In the genomic region with DNA sequence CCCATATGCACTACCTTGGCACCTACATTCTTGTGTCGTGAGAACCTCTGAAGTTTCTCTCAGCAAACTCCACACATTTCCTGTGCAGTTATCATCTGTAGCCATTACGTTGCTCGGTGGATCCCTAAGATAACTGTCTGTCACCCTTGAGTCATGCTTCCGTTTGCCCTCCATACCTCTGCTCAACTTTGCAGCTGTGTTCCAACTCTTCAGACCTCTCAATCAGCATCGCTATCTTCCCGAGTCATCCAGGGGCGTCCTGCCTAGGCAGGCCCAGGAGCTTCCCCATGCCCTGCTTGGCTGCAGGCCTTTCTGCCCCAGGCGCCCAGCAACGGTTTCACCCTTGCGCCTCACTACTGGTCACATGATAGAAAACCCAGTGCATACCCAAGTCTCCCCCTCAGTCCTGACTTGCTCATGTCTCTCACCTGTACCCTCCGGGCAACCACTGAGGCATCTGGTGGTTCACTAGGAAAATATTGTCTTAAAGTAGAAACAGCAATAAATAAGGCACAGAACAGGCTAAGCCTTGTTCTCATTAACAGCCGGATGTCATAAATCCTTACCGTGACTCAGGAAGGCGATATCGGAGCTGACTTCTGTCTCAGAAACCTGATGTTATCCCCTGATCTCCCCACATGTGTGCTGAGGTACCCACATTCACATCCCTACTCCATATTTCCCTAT, we compare ENCODE assay signal across 13 mouse cellular contexts. TPM values are rescaled to one million over a fixed set of nuclear protein-coding genes. Genes with fewer than 3 reads are reported as not detected.
A peak's percentile ranks its signal among the peaks of the same experiment; 100 is the strongest.
DNase-seq lines count a peak whose midpoint lies in the region; ATAC-seq and TF ChIP-seq lines count a peak whose summit lies in the region.
"Had no signal": no experiment of that assay in that cellular context is flagged by ENCODE, and none has a peak within 500 bp of the region (broad histone marks: within the 10 kb centered on the region; RNA-seq: fewer than 3 reads in every experiment).

No protein-coding gene starts in this region.

- no peaks in the 10 kb centered on the region for H3K36me3 ChIP-seq in limb, embryonic 12.5 days
- H3K36me3 ChIP-seq in forebrain, embryonic 16.5 days (ENCODE audit: control insufficient read depth, insufficient read depth): no peaks in the 10 kb centered on the region
- H3K36me3 ChIP-seq: hindbrain, embryonic 10.5 days had no signal

- H3K9me3 ChIP-seq in limb, embryonic 12.5 days: no peaks in the 10 kb centered on the region
- no peaks in the 10 kb centered on the region for H3K9me3 ChIP-seq in forebrain, embryonic 16.5 days (ENCODE audit: control insufficient read depth, low read length)
- H3K9me3 ChIP-seq: hindbrain, embryonic 10.5 days had no signal

- peak; percentile 67 for DNase-seq in CD4-positive, CD25-positive, alpha-beta regulatory T cell, adult 2 months (ENCODE audit: low read depth, low spot score)
- DNase-seq in right cerebral cortex, postnatal 10 days (ENCODE audit: low spot score in 2 of 2): no peak
- no peak for DNase-seq in heart, adult 18-20 months
- DNase-seq in gastrocnemius, adult 2 months: no peak
- DNase-seq: adrenal gland, adult 8-10 months; gastrocnemius, postnatal 14 days; lung, adult 18-20 months had no signal

- WGBS in limb, embryonic 12.5 days: 35% methylated on average over 15 of the region's 15 CpGs
- WGBS in forebrain, embryonic 16.5 days: 86% methylated on average over 15 of the region's 15 CpGs

- H3K4me2 ChIP-seq in limb, embryonic 12.5 days: peak overlapping the region; percentile 28
- H3K4me2 ChIP-seq in forebrain, embryonic 16.5 days (ENCODE audit: low read length): no peak overlapping the region

- H3K27ac ChIP-seq in limb, embryonic 12.5 days: peak overlapping the region; percentile 90
- H3K27ac ChIP-seq in gastrocnemius, adult 2 months: no peak overlapping the region
- H3K27ac ChIP-seq in forebrain, embryonic 16.5 days (ENCODE audit: low read length): no peak overlapping the region
- H3K27ac ChIP-seq: hindbrain, embryonic 10.5 days had no signal

- H3K4me3 ChIP-seq in limb, embryonic 12.5 days (replicated peaks): no peak overlapping the region
- no peak overlapping the region for H3K4me3 ChIP-seq in gastrocnemius, adult 2 months
- no peak overlapping the region for H3K4me3 ChIP-seq in forebrain, embryonic 16.5 days (replicated peaks; ENCODE audit: low read length)
- H3K4me3 ChIP-seq: hindbrain, embryonic 10.5 days had no signal

- TF ChIP-seq CTCF in gastrocnemius, adult 2 months (IDR thresholded peaks at IDR 0.05): no peak

- ATAC-seq in common myeloid progenitor, adult 5-6 weeks (replicated peaks; ENCODE audit: low read depth, poor library complexity, severe bottlenecking): peak; percentile 34
- no peak for ATAC-seq in limb, embryonic 12.5 days (ENCODE audit: insufficient number of reproducible peaks, insufficient read depth, low FRiP score, low TSS enrichment, low read depth)
- peak; percentile 56 for ATAC-seq in megakaryocyte-erythroid progenitor cell, adult 5-6 weeks (replicated peaks; ENCODE audit: low FRiP score, low TSS enrichment, poor library complexity, severe bottlenecking)
- no peak for ATAC-seq in forebrain, embryonic 16.5 days

- intact Hi-C loops in gastrocnemius, adult 2 months (cut with DNase I): no loop called here

- H3K27me3 ChIP-seq in limb, embryonic 12.5 days: no peaks in the 10 kb centered on the region
- no peaks in the 10 kb centered on the region for H3K27me3 ChIP-seq in forebrain, embryonic 16.5 days (replicated peaks; ENCODE audit: control insufficient read depth, insufficient read depth, low read length)

- peaks cover 40% of the 10 kb centered on the region for H3K4me1 ChIP-seq in limb, embryonic 12.5 days (replicated peaks)
- no peaks in the 10 kb centered on the region for H3K4me1 ChIP-seq in forebrain, embryonic 16.5 days (replicated peaks; ENCODE audit: control insufficient read depth, insufficient read depth, low read length)

- H3K9ac ChIP-seq in limb, embryonic 12.5 days (replicated peaks): peak overlapping the region; percentile 48
- H3K9ac ChIP-seq in forebrain, embryonic 16.5 days (replicated peaks; ENCODE audit: low read depth, low read length): no peak overlapping the region

RNA-seq across cellular contexts. Expression of gene Smg9, which starts 4.8 kb away (rescaled TPM):
- 25.2 and 33.1 TPM in 2 replicates for total RNA-seq in common myeloid progenitor, adult 5-6 weeks (2017)
- 22.7 and 25.4 TPM in 2 replicates for polyA plus RNA-seq in limb, embryonic 12.5 days (2016; fragmentation: Nextera tagmentation; extraction: Ambion mirVana)
- 32.7 and 41.2 TPM in 2 replicates for total RNA-seq in megakaryocyte-erythroid progenitor cell, adult 5-6 weeks (2014; fragmentation: Nextera tagmentation)
- 11.2 and 26.3 TPM in 2 replicates for total RNA-seq in megakaryocyte-erythroid progenitor cell, adult 5-6 weeks (2017)
- 1 to 10 TPM; 6.6 to 8.4 TPM for total RNA-seq in heart, adult 18-20 months (2021)
- total RNA-seq in gastrocnemius, adult 2 months (2021): 10 to 100 TPM in 1 of 2 experiments, 1 to 10 TPM in 1; 9.4 to 10.2 TPM
- polyA plus RNA-seq in forebrain, embryonic 16.5 days (2015; fragmentation: Nextera tagmentation; extraction: Ambion mirVana): 30.3 and 35.2 TPM in 2 replicates

RNA-seq across cellular contexts. Expression of gene Kcnn4, which starts 24.6 kb away (rescaled TPM):
- total RNA-seq in common myeloid progenitor, adult 5-6 weeks (2017): 70.8 and 84.9 TPM in 2 replicates
- 2.1 and 2.8 TPM in 2 replicates for polyA plus RNA-seq in limb, embryonic 12.5 days (2016; fragmentation: Nextera tagmentation; extraction: Ambion mirVana)
- total RNA-seq in megakaryocyte-erythroid progenitor cell, adult 5-6 weeks (2014; fragmentation: Nextera tagmentation): 120 and 147 TPM in 2 replicates
- 121 and 155 TPM in 2 replicates for total RNA-seq in megakaryocyte-erythroid progenitor cell, adult 5-6 weeks (2017)
- total RNA-seq in heart, adult 18-20 months (2021): 1 to 10 TPM in 1 of 2 experiments, under 1 TPM in 1; 0.69 to 2.4 TPM
- under 1 TPM; 0.25 to 0.64 TPM for total RNA-seq in gastrocnemius, adult 2 months (2021)
- 0.63 and 0.80 TPM in 2 replicates for polyA plus RNA-seq in forebrain, embryonic 16.5 days (2015; fragmentation: Nextera tagmentation; extraction: Ambion mirVana)

RNA-seq across cellular contexts. Expression of gene Lypd5, which starts 45.6 kb away (rescaled TPM):
- total RNA-seq in common myeloid progenitor, adult 5-6 weeks (2017): not detected in 2 replicates
- polyA plus RNA-seq in limb, embryonic 12.5 days (2016; fragmentation: Nextera tagmentation; extraction: Ambion mirVana): not detected in 2 replicates
- total RNA-seq in megakaryocyte-erythroid progenitor cell, adult 5-6 weeks (2014; fragmentation: Nextera tagmentation): not detected in 2 replicates
- total RNA-seq in megakaryocyte-erythroid progenitor cell, adult 5-6 weeks (2017): not detected in 2 replicates
- total RNA-seq in heart, adult 18-20 months (2021): not detected
- total RNA-seq in gastrocnemius, adult 2 months (2021): not detected
- not detected in 2 replicates for polyA plus RNA-seq in forebrain, embryonic 16.5 days (2015; fragmentation: Nextera tagmentation; extraction: Ambion mirVana)
- total RNA-seq: adrenal gland, adult 8-10 months; ES-E14; gastrocnemius, postnatal 14 days had no signal
- polyA plus RNA-seq: hindbrain, embryonic 10.5 days had no signal

RNA-seq across cellular contexts. Expression of gene Irgc1, which starts 57.5 kb away (rescaled TPM):
- total RNA-seq in common myeloid progenitor, adult 5-6 weeks (2017): not detected in 2 replicates
- not detected in 2 replicates for polyA plus RNA-seq in limb, embryonic 12.5 days (2016; fragmentation: Nextera tagmentation; extraction: Ambion mirVana)
- total RNA-seq in megakaryocyte-erythroid progenitor cell, adult 5-6 weeks (2014; fragmentation: Nextera tagmentation): not detected in 2 replicates
- total RNA-seq in megakaryocyte-erythroid progenitor cell, adult 5-6 weeks (2017): not detected in 2 replicates
- not detected for total RNA-seq in heart, adult 18-20 months (2021)
- not detected for total RNA-seq in gastrocnemius, adult 2 months (2021)
- polyA plus RNA-seq in forebrain, embryonic 16.5 days (2015; fragmentation: Nextera tagmentation; extraction: Ambion mirVana): not detected in 2 replicates
- total RNA-seq: adrenal gland, adult 8-10 months; ES-E14 had no signal
- polyA plus RNA-seq: hindbrain, embryonic 10.5 days had no signal

Comparison
In these comparisons a context has a peak if more than half of its experiments do, and no peak if none do; other contexts are left out.
1. ATAC-seq: peak in common myeloid progenitor, adult 5-6 weeks (single experiment) and megakaryocyte-erythroid progenitor cell, adult 5-6 weeks (single experiment); none in limb, embryonic 12.5 days (single experiment) and forebrain, embryonic 16.5 days (single experiment).
2. RNA of gene Kcnn4, which starts 24.6 kb away (total RNA-seq): 120 to 155 TPM in megakaryocyte-erythroid progenitor cell, adult 5-6 weeks and 70.8 to 84.9 TPM in common myeloid progenitor, adult 5-6 weeks; 0.69 to 2.4 TPM in heart, adult 18-20 months and 0.25 to 0.64 TPM in gastrocnemius, adult 2 months; every median in the first group is over 10 times any median in the second.